Mouse (Mus musculus) layer of hippocampus, postnatal 36 days (tissue): ENCODE data around the gene Gm37240. TPM values are rescaled to one million over a fixed set of nuclear protein-coding genes. Genes with fewer than 3 reads are reported as not detected.

Experiments used
- DNase-seq, 2 experiments: peaks; one replicate each; pipeline ENCODE4 v3.0.0; 2022
- total RNA-seq, 2 experiments: library from RNA; stranded (reverse); gene quantifications; 2 replicates each; pipeline ENCODE4 v1.2.3; 2021

Gm37240 gene
- total RNA-seq, 2 experiments from 2014 or later, result not detected

GRCm38 (mm10) chr3:85117702-85118101 is 769.6 kb downstream of the Gm37240 start:
- DNase-seq, result no peak

GRCm38 (mm10) chr3:85117014-85117413 is 770.3 kb downstream of the Gm37240 start:
- DNase-seq, result no peak

- DNase-seq, result peak; percentile 19 to 20
Observed at GRCm38 (mm10) chr3:85115959-85116543, 771.3 kb downstream of the Gm37240 start.

GRCm38 (mm10) chr3:85113565-85113964 is 773.8 kb downstream of the Gm37240 start:
- no peak for DNase-seq

GRCm38 (mm10) chr3:85110762-85111161 is 776.6 kb downstream of the Gm37240 start:
- DNase-seq, result peak in 1 of 2 experiments; percentile 15

- no peak for DNase-seq
Observed at GRCm38 (mm10) chr3:85109221-85109620, 778.1 kb downstream of the Gm37240 start.

GRCm38 (mm10) chr3:85108396-85108795 is 778.9 kb downstream of the Gm37240 start:
- DNase-seq, result no peak

- DNase-seq, result no peak
Observed at GRCm38 (mm10) chr3:85106956-85107355, 780.4 kb downstream of the Gm37240 start.

GRCm38 (mm10) chr3:85104301-85104700 is 783.0 kb downstream of the Gm37240 start:
- DNase-seq, result no peak

- no peak for DNase-seq
Observed at GRCm38 (mm10) chr3:85080882-85081558, 806.3 kb downstream of the Gm37240 start.

- no peak for DNase-seq
Observed at GRCm38 (mm10) chr3:85064113-85064512, 823.2 kb downstream of the Gm37240 start.

- no peak for DNase-seq
Observed at GRCm38 (mm10) chr3:85060153-85060552, 827.2 kb downstream of the Gm37240 start.

- no peak for DNase-seq
Observed at GRCm38 (mm10) chr3:85057245-85057644, 830.1 kb downstream of the Gm37240 start.

- no peak for DNase-seq
Observed at GRCm38 (mm10) chr3:85053526-85053925, 833.8 kb downstream of the Gm37240 start.

GRCm38 (mm10) chr3:85052196-85052595 is 835.1 kb downstream of the Gm37240 start:
- DNase-seq, result no peak

- no peak for DNase-seq
Observed at GRCm38 (mm10) chr3:85048569-85048968, 838.7 kb downstream of the Gm37240 start.

- no peak for DNase-seq
Observed at GRCm38 (mm10) chr3:85043679-85044218, 843.6 kb downstream of the Gm37240 start.

GRCm38 (mm10) chr3:85042126-85042525 is 845.2 kb downstream of the Gm37240 start:
- no peak for DNase-seq

- no peak for DNase-seq
Observed at GRCm38 (mm10) chr3:85029141-85029540, 858.2 kb downstream of the Gm37240 start.

- peak; percentile 42 to 45 for DNase-seq
Observed at GRCm38 (mm10) chr3:85024817-85025705, 862.3 kb downstream of the Gm37240 start.

GRCm38 (mm10) chr3:85024237-85024636 is 863.1 kb downstream of the Gm37240 start:
- no peak for DNase-seq

GRCm38 (mm10) chr3:85022800-85023199 is 864.5 kb downstream of the Gm37240 start:
- DNase-seq, result no peak

GRCm38 (mm10) chr3:85021816-85022215 is 865.5 kb downstream of the Gm37240 start:
- DNase-seq, result no peak
